Mouse (Mus musculus): ENCODE data around the gene Prkar2b. TPM values are rescaled to one million over a fixed set of nuclear protein-coding genes. Genes with fewer than 3 reads are reported as not detected.

Prkar2b gene
- polyA plus RNA-seq, 1 experiment = 10.7 TPM

GRCm38 (mm10) chr12:31971547-31971946 lies 89.5 kb downstream of the Prkar2b start:
- TF ChIP-seq GATA1 (IDR thresholded peaks at IDR 0.05; ENCODE audit: low read length) = no peak
- no peaks in the 10 kb centered on the region for H3K27me3 ChIP-seq (ENCODE audit: control insufficient read depth)
- no peaks in the 10 kb centered on the region for H3K9me3 ChIP-seq (ENCODE audit: control insufficient read depth, low read length)
- H3K36me3 ChIP-seq (ENCODE audit: control insufficient read depth) = peaks cover 92% of the 10 kb centered on the region
- H3K4me1 ChIP-seq (ENCODE audit: control insufficient read depth) = peaks cover 28% of the 10 kb centered on the region
- H3K4me3 ChIP-seq (replicated peaks) = no peak overlapping the region

GRCm38 (mm10) chr12:31969111-31969510 lies 92.0 kb downstream of the Prkar2b start:
- Histone ChIP-seq H3K36me3 (ENCODE audit: control insufficient read depth) (peaks cover 93% of the 10 kb centered on the region), H3K4me1 (ENCODE audit: control insufficient read depth) (peaks cover 46% of the 10 kb centered on the region), H3K4me3 (replicated peaks) (no peak overlapping the region), H3K27me3 (ENCODE audit: control insufficient read depth) (no peaks in the 10 kb centered on the region), H3K9me3 (ENCODE audit: control insufficient read depth, low read length) (no peaks in the 10 kb centered on the region)
- TF ChIP-seq GATA1 (IDR thresholded peaks at IDR 0.05; ENCODE audit: low read length) (no peak), TAL1 (IDR thresholded peaks at IDR 0.05; ENCODE audit: low read length) (no peak)

- no peak overlapping the region for H3K4me3 ChIP-seq (replicated peaks)
- no peaks in the 10 kb centered on the region for H3K27me3 ChIP-seq (ENCODE audit: control insufficient read depth)
- peaks cover 88% of the 10 kb centered on the region for H3K36me3 ChIP-seq (ENCODE audit: control insufficient read depth)
- no peaks in the 10 kb centered on the region for H3K9me3 ChIP-seq (ENCODE audit: control insufficient read depth, low read length)
- peaks cover 38% of the 10 kb centered on the region for H3K4me1 ChIP-seq (ENCODE audit: control insufficient read depth)
- TF ChIP-seq TAL1 (IDR thresholded peaks at IDR 0.05; ENCODE audit: low read length) = no peak
- TF ChIP-seq GATA1 (IDR thresholded peaks at IDR 0.05; ENCODE audit: low read length) = no peak
Observed at GRCm38 (mm10) chr12:31967536-31967935, 93.6 kb downstream of the Prkar2b start.

DNA sequence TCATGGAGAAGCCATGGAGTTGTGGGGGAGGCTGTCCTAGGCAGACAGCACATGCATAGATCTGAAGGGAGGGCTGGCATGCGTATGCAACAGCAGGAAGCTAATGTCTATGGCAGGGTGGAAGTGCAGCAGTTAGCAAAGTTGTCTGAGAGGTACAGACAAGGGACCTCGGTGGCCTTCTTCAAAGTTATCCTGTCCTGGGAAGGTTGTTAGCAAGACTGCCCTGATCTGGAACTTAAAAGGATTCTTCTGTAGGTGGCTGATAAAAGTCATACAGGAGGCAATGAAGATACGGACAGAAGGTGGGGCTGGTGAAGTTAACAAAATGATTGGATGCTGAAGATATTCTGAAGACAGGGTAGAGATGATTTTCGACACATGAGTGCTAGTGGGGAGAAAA lies 94.7 kb downstream of the Prkar2b start:
- peaks cover 38% of the 10 kb centered on the region for H3K4me1 ChIP-seq (ENCODE audit: control insufficient read depth)
- no peaks in the 10 kb centered on the region for H3K27me3 ChIP-seq (ENCODE audit: control insufficient read depth)
- TF ChIP-seq TAL1 (IDR thresholded peaks at IDR 0.05; ENCODE audit: low read length) (peak; percentile 59), GATA1 (IDR thresholded peaks at IDR 0.05; ENCODE audit: low read length) (peak; percentile 15; the same call in 1 of the 2 replicates)
- H3K9me3 ChIP-seq (ENCODE audit: control insufficient read depth, low read length) = no peaks in the 10 kb centered on the region
- no peak overlapping the region for H3K4me3 ChIP-seq (replicated peaks)
- peaks cover 88% of the 10 kb centered on the region for H3K36me3 ChIP-seq (ENCODE audit: control insufficient read depth)

- H3K4me3 ChIP-seq (replicated peaks) = no peak overlapping the region
Observed at GRCm38 (mm10) chr12:31965517-31966212, 95.4 kb downstream of the Prkar2b start.

DNA sequence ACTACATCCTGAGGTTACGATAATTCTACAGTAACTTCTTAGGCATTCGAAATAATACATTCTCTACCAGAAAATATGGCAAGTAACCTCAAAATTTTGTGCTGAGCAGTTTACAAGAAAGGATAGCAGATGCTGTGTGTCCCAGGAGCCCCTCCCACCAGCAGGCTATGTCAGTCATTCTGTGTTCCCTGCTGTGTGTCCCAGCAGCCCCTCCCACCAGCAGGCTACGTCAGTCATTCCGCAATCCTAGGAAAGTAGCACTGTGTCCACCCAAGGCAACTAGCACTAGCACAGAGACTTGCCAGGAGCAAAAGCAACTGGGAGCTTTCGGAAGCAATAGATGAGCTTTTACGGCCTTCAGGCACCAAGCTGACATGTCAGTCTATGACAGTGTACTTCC lies 97.0 kb downstream of the Prkar2b start:
- Histone ChIP-seq H3K4me3 (replicated peaks) (no peak overlapping the region), H3K27me3 (ENCODE audit: control insufficient read depth) (no peaks in the 10 kb centered on the region), H3K36me3 (ENCODE audit: control insufficient read depth) (peaks cover 88% of the 10 kb centered on the region), H3K9me3 (ENCODE audit: control insufficient read depth, low read length) (no peaks in the 10 kb centered on the region), H3K4me1 (ENCODE audit: control insufficient read depth) (peaks cover 36% of the 10 kb centered on the region)
- no peak for TF ChIP-seq GATA1 (IDR thresholded peaks at IDR 0.05; ENCODE audit: low read length)

More at GRCm38 (mm10) chr12:31965517-31966212, 95.4 kb downstream of the Prkar2b start:
- no peaks in the 10 kb centered on the region for H3K27me3 ChIP-seq (ENCODE audit: control insufficient read depth)
- TF ChIP-seq GATA1 (IDR thresholded peaks at IDR 0.05; ENCODE audit: low read length) = no peak
- peak; percentile 26; the same call in 1 of the 3 replicates for TF ChIP-seq TAL1 (IDR thresholded peaks at IDR 0.05; ENCODE audit: low read length)
- no peaks in the 10 kb centered on the region for H3K9me3 ChIP-seq (ENCODE audit: control insufficient read depth, low read length)
- peaks cover 88% of the 10 kb centered on the region for H3K36me3 ChIP-seq (ENCODE audit: control insufficient read depth)
- peaks cover 38% of the 10 kb centered on the region for H3K4me1 ChIP-seq (ENCODE audit: control insufficient read depth)

- no peak for TF ChIP-seq GATA1 (IDR thresholded peaks at IDR 0.05; ENCODE audit: low read length)
- no peak for TF ChIP-seq TAL1 (IDR thresholded peaks at IDR 0.05; ENCODE audit: low read length)
- peaks cover 44% of the 10 kb centered on the region for H3K36me3 ChIP-seq (ENCODE audit: control insufficient read depth)
- no peaks in the 10 kb centered on the region for H3K27me3 ChIP-seq (ENCODE audit: control insufficient read depth)
- no peaks in the 10 kb centered on the region for H3K9me3 ChIP-seq (ENCODE audit: control insufficient read depth, low read length)
- H3K4me1 ChIP-seq (ENCODE audit: control insufficient read depth) = peaks cover 9% of the 10 kb centered on the region
- H3K4me3 ChIP-seq (replicated peaks) = no peak overlapping the region
Observed at GRCm38 (mm10) chr12:31955843-31956242, 105.3 kb downstream of the Prkar2b start.

GRCm38 (mm10) chr12:31950659-31951031 lies 110.5 kb downstream of the Prkar2b start:
- TF ChIP-seq TAL1 (IDR thresholded peaks at IDR 0.05; ENCODE audit: low read length) (no peak), GATA1 (IDR thresholded peaks at IDR 0.05; ENCODE audit: low read length) (no peak)
- Histone ChIP-seq H3K4me3 (replicated peaks) (peak overlapping the region; percentile 92), H3K27me3 (ENCODE audit: control insufficient read depth) (no peaks in the 10 kb centered on the region), H3K36me3 (ENCODE audit: control insufficient read depth) (peaks cover 6% of the 10 kb centered on the region), H3K4me1 (ENCODE audit: control insufficient read depth) (peaks cover 37% of the 10 kb centered on the region), H3K9me3 (ENCODE audit: control insufficient read depth, low read length) (no peaks in the 10 kb centered on the region)

- Histone ChIP-seq H3K4me3 (replicated peaks) (peak within 1 kb of the TSS; percentile 92), H3K27me3 (ENCODE audit: control insufficient read depth) (no peaks in the 10 kb centered on the region), H3K4me1 (ENCODE audit: control insufficient read depth) (peaks cover 43% of the 10 kb centered on the region), H3K36me3 (ENCODE audit: control insufficient read depth) (peaks cover 10% of the 10 kb centered on the region), H3K9me3 (ENCODE audit: control insufficient read depth, low read length) (no peaks in the 10 kb centered on the region)
- TF ChIP-seq TAL1 (IDR thresholded peaks at IDR 0.05; ENCODE audit: low read length) (no peak), GATA1 (IDR thresholded peaks at IDR 0.05; ENCODE audit: low read length) (peak; percentile 68)
Observed at GRCm38 (mm10) chr12:31949759-31950658, 111.1 kb downstream of the Prkar2b start, which contains the start of gene Hbp1. TSS of gene Hbp1 (minus strand) at chr12:31950535.

All from erythroblast, embryonic 14.5 days (primary cell).